Mouse (Mus musculus): Measurements from ENCODE around the gene Olfr1366. TPM values are rescaled to one million over a fixed set of nuclear protein-coding genes. Genes with fewer than 3 reads are reported as not detected.
"Not testable (repeated sequence)": the region's sequence is repeated elsewhere in the genome, so short reads cannot be mapped to it uniquely, and the experiment has no call there.

Gene Olfr1366
- polyA plus RNA-seq (2016; fragmentation: Nextera tagmentation; extraction: Ambion mirVana), result 0.19 and 0.40 TPM in 2 replicates

DNA sequence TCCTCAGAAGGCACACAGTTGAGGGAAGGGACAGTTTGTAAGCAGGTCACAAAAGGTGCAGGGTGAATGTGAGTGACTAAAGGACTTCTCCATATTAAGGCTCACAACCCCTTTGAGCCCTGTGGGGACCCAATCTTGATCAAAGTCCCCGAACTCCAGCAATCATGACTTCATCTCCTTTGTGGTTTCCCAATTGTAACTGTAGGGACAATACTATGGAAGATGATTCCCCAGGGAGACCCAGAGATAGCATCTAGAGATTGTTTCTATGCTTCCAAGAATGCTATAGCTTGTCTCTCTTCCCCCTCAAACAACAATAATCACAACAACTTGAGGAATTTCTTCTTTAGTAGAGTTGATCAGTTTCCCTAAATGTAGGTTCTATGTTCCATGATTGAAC lies at the start of gene Olfr1366:
Gene Olfr1366, minus strand, starts transcription at position 101 of the 400 bp plus-strand sequence.
- Histone ChIP-seq H3K27ac (no peak within 1 kb of the TSS), H3K9me3 (no peaks in the 10 kb centered on the region), H3K4me2 (replicated peaks) (no peak within 1 kb of the TSS), H3K9ac (no peak within 1 kb of the TSS), H3K4me3 (no peak within 1 kb of the TSS), H3K27me3 (no peaks in the 10 kb centered on the region), H3K4me1 (no peaks in the 10 kb centered on the region), H3K36me3 (no peaks in the 10 kb centered on the region)
- ATAC-seq (ENCODE audit: insufficient number of reproducible peaks, insufficient read depth, low FRiP score, low TSS enrichment), result no peak
- 83% methylated on average over 1 of the region's 1 CpGs for WGBS

DNA sequence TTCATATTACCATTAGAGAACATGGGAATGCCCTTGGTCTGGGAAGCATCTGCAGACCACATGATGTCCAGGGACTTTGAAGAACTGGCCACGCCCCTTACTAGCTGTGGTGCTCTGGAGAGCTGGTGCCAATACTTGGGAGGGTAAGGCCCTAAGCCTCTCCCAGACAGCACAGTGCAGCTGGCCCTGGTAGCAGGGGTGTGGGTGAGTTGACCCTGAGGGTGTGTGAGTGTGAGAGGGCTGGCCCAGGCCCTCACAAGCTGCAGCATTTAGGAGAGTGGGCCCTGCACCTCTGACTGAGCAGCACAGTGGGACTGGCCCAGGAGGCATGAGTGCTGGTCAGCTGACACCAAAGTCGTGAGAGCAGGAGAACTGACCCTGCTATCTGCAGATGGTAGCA lies 49.0 kb upstream of the Olfr1366 start:
- Histone ChIP-seq H3K27me3 (no peaks in the 10 kb centered on the region), H3K4me1 (no peaks in the 10 kb centered on the region), H3K9ac (no peak overlapping the region), H3K36me3 (no peaks in the 10 kb centered on the region), H3K4me3 (no peak overlapping the region), H3K4me2 (replicated peaks) (no peak overlapping the region), H3K27ac (no peak overlapping the region), H3K9me3 (no peaks in the 10 kb centered on the region)
- ATAC-seq (ENCODE audit: insufficient number of reproducible peaks, insufficient read depth, low FRiP score, low TSS enrichment), result peak; percentile 35; the same call in 1 of the 2 replicates
- 65% methylated on average over 2 of the region's 2 CpGs for WGBS

DNA sequence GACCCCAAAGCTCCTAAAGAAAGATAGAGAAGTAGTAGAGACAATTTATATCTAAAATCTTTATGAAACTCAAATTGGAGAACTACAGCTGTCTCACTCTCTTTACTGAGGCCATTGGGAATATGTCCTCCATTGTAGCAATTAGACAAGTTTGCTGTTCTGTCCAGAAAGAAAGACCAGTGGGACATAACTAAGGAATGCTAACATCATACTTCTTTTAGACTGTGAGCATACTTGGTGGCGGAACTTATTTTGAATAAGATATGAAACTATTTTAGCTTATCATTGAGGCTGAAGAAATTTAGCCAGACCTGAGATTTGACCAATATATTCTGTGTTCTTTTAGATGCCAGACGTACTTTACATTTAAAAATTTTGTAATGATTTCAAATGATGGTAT lies 39.1 kb upstream of the Olfr1366 start, which contains the start of gene Olfr1364:
Gene Olfr1364, minus strand, starts transcription at position 101 of the 400 bp plus-strand sequence.
- Histone ChIP-seq H3K4me1 (no peaks in the 10 kb centered on the region), H3K9me3 (no peaks in the 10 kb centered on the region), H3K27me3 (no peaks in the 10 kb centered on the region), H3K27ac (no peak within 1 kb of the TSS), H3K4me2 (replicated peaks) (no peak within 1 kb of the TSS), H3K4me3 (no peak within 1 kb of the TSS), H3K36me3 (no peaks in the 10 kb centered on the region), H3K9ac (no peak within 1 kb of the TSS)
- ATAC-seq (ENCODE audit: insufficient number of reproducible peaks, insufficient read depth, low FRiP score, low TSS enrichment), result no peak
- 91% methylated on average over 2 of the region's 2 CpGs for WGBS

DNA sequence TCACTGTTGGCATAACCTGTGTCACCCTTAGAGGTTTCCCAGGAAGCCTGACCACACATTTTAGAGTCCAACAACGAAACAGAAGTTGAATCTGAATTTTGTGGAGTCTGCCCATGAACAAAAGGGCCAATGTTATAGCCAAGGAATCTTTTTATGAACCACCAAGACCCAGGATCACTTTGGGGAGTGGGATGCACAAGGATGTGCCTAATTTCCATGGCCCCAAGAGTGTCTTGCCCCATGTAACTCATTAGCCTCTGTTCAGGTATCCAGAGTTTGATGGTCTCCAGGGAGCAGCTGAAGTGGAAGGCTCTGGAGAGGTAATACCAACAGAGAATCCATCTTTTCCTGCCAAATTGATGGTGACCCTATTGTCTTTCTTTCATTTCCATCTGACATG lies 17.2 kb upstream of the Olfr1366 start, which contains the start of gene Olfr1535:
Gene Olfr1535, minus strand, starts transcription at position 101 of the 400 bp plus-strand sequence.
- H3K27ac ChIP-seq, result no peak within 1 kb of the TSS
- 73% methylated on average over 1 of the region's 1 CpGs for WGBS
- no peaks in the 10 kb centered on the region for H3K9me3 ChIP-seq
- no peak within 1 kb of the TSS for H3K4me3 ChIP-seq
- H3K27me3 ChIP-seq, result no peaks in the 10 kb centered on the region
- H3K36me3 ChIP-seq, result no peaks in the 10 kb centered on the region
- H3K4me1 ChIP-seq, result no peaks in the 10 kb centered on the region
- no peak for ATAC-seq (ENCODE audit: insufficient number of reproducible peaks, insufficient read depth, low FRiP score, low TSS enrichment)
- H3K9ac ChIP-seq, result no peak within 1 kb of the TSS
- no peak within 1 kb of the TSS for H3K4me2 ChIP-seq (replicated peaks)

DNA sequence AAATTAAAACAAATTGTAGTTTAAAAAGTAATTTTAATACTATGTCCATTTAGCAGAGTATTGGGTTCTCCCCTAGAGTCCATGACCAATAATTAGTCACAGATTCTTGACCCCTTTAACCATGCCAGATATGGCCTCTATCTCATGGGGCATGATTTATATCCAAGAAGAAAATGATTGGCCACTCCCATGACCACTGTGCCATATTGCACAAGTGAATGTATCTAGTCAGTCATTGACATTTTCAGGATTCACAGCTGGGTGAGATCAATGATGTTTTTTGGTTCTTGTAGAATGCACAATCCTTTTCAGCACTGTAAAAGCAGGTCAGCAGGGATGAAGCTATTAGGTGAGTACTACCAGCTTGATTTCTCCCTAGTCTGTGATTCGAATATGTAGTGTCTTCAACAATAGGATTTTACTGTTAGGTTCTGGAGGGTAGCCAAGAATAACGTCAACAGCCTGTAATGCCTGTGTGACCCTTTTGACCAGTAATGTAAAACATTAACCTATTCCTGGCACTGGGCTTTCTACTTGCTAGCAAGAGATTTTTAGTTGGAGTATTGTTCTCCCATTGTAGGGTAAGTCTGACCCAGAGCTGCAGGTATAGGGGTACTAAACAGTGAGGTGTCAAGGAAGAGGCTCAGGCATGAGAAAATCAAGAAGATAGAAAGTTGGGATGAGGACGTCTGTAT lies 8.0 kb upstream of the Olfr1366 start:
- Histone ChIP-seq H3K27me3 (no peaks in the 10 kb centered on the region), H3K4me1 (no peaks in the 10 kb centered on the region), H3K4me3 (no peak overlapping the region), H3K4me2 (replicated peaks) (no peak overlapping the region), H3K9ac (no peak overlapping the region), H3K36me3 (no peaks in the 10 kb centered on the region), H3K9me3 (no peaks in the 10 kb centered on the region), H3K27ac (no peak overlapping the region)
- ATAC-seq (ENCODE audit: insufficient number of reproducible peaks, insufficient read depth, low FRiP score, low TSS enrichment), result no peak
- 56% methylated on average over 3 of the region's 3 CpGs for WGBS

DNA sequence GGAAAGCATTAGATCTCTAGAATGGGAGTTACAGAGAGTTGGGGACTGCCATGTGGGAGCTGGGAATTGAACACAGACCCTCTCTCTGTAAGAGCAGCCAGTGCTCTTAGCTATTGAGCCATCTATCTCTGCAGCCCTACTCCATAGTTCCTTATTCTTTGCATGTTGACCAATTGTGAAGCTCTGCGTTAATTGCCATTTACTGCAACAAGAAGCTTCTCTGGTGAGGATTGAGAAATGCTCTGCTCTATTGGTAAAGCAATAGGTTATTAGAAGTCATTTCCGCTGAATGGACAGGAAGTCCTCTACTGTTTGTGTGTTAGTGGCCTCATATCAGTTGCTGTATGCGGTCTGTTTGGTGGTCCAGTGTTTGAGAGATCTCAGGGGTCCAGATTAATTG lies 6.9 kb upstream of the Olfr1366 start:
- WGBS, result 89% methylated on average over 3 of the region's 3 CpGs
- no peak overlapping the region for H3K27ac ChIP-seq
- no peak overlapping the region for H3K4me3 ChIP-seq
- no peak for ATAC-seq (ENCODE audit: insufficient number of reproducible peaks, insufficient read depth, low FRiP score, low TSS enrichment)
- H3K9ac ChIP-seq, result no peak overlapping the region
- H3K4me1 ChIP-seq, result no peaks in the 10 kb centered on the region
- H3K27me3 ChIP-seq, result no peaks in the 10 kb centered on the region
- no peaks in the 10 kb centered on the region for H3K9me3 ChIP-seq
- no peaks in the 10 kb centered on the region for H3K36me3 ChIP-seq
- no peak overlapping the region for H3K4me2 ChIP-seq (replicated peaks)

DNA sequence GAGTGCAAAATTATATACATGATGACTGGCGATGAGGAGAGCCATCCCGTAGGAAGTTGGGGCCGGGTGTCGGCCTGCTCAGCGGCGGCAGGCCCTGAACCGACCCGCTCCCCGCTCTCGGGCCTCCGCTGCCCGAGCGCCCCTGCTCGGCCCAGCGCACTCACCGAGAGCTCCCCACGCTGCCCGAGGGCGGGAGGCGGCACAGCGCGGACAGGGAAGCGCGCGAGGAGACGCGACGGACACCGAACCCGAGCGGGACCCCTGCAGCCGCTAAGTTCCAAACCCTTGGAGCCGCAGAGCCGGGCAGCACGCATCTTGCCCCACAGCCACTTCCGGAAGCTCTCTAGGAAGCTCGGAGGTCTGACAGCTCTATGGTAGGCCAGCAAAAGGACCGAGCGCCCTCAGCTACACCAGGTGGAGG lies 11.8 kb downstream of the Olfr1366 start, which contains the start of gene Zkscan8:
Gene Zkscan8, minus strand, starts transcription at position 340 of the 421 bp plus-strand sequence.
- H3K27me3 ChIP-seq, result no peaks in the 10 kb centered on the region
- under 1% methylated on average over 39 of the region's 39 CpGs for WGBS
- ATAC-seq (ENCODE audit: insufficient number of reproducible peaks, insufficient read depth, low FRiP score, low TSS enrichment), result peak; percentile 96
- H3K27ac ChIP-seq, result peak within 1 kb of the TSS; percentile 96
- no peaks in the 10 kb centered on the region for H3K9me3 ChIP-seq
- peak within 1 kb of the TSS; percentile 94 for H3K9ac ChIP-seq
- peaks cover 6% of the 10 kb centered on the region; the same call in 1 of the 2 replicates for H3K4me1 ChIP-seq
- H3K4me2 ChIP-seq (replicated peaks), result peak within 1 kb of the TSS; percentile 54
- peak within 1 kb of the TSS; percentile 92 for H3K4me3 ChIP-seq
- peaks cover 11% of the 10 kb centered on the region for H3K36me3 ChIP-seq

DNA sequence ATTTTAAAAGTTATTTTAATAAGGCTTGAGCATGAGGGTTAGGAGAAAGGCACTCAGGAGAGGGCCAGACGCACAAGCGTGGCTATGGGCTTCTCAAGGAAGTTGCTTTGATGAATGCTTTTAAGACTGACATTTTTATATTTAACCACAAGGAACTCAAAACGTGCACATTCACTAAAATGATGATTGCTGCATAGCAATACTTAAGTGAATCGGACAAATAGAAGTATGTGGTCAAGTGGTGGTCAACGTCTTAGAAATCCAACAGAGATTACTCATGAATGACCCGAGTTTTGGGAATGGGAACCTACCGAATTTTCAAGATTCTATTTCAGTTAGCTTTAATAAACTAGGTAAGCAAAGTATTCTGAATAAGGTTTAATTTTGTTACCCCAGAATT lies 12.5 kb downstream of the Olfr1366 start:
- ATAC-seq (ENCODE audit: insufficient number of reproducible peaks, insufficient read depth, low FRiP score, low TSS enrichment), result no peak
- WGBS, result 49% methylated on average over 7 of the region's 7 CpGs

DNA sequence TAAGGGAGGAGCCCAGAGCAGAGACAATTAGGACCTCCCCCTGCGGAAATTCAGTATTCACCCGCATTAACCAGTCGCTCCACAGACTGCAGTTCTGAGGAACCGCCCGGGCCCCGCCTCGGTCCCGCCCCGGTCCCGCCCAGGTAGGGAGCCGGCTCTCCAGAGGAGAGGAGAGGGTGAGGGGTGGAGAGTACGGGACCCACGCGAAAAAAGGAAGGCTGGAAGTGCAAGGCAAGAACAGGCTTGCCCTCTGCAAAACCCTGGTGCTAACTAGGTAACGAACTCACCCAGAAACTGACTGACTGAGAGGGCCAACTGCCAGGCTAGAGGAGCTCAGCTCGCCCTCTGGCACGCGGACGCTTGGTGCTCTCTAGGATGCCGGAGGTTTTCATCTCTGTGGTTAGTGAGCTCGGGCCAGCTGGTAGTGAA lies 36.4 kb downstream of the Olfr1366 start:
- no peaks in the 10 kb centered on the region for H3K27me3 ChIP-seq
- peak overlapping the region; percentile 46; the same call in 1 of the 2 replicates for H3K9ac ChIP-seq
- H3K36me3 ChIP-seq, result no peaks in the 10 kb centered on the region
- peak overlapping the region; percentile 84 for H3K27ac ChIP-seq
- under 1% methylated on average over 21 of the region's 21 CpGs for WGBS
- H3K4me2 ChIP-seq (replicated peaks), result peak overlapping the region; percentile 51
- peak; percentile 100 for ATAC-seq (ENCODE audit: insufficient number of reproducible peaks, insufficient read depth, low FRiP score, low TSS enrichment)
- no peaks in the 10 kb centered on the region for H3K4me1 ChIP-seq
- H3K4me3 ChIP-seq, result peak overlapping the region; percentile 56
- no peaks in the 10 kb centered on the region for H3K9me3 ChIP-seq

More for the DNA sequence above, 12.5 kb downstream of the Olfr1366 start:
- Histone ChIP-seq H3K4me3 (peak overlapping the region; percentile 92), H3K27ac (no peak overlapping the region), H3K4me2 (replicated peaks) (peak overlapping the region; percentile 54), H3K36me3 (peaks cover 15% of the 10 kb centered on the region), H3K4me1 (peaks cover 6% of the 10 kb centered on the region; the same call in 1 of the 2 replicates), H3K9me3 (no peaks in the 10 kb centered on the region), H3K9ac (no peak overlapping the region), H3K27me3 (no peaks in the 10 kb centered on the region)

DNA sequence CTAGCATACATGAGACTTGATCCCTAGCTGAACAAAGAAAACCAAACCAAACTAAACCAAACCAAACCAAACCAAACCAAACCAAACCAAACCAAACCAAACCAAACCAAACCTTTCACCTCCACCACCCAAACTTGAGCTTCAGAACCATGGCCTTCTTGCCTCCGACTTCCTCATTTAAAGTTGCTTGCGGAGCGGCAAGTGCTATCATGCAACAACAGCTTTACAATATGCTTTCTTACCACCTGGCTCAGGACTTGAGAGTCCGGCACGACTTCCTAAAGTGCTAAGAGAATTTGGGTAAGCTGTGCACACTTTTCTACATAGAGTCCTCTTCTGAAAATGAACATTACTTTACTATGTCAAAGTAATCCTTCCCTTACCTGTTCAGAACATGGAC lies 40.3 kb downstream of the Olfr1366 start:
- H3K9me3 ChIP-seq, result no peaks in the 10 kb centered on the region
- ATAC-seq (ENCODE audit: insufficient number of reproducible peaks, insufficient read depth, low FRiP score, low TSS enrichment), result no peak
- H3K4me1 ChIP-seq, result no peaks in the 10 kb centered on the region
- H3K9ac ChIP-seq, result no peak overlapping the region
- no peak overlapping the region for H3K27ac ChIP-seq
- no peak overlapping the region for H3K4me2 ChIP-seq (replicated peaks)
- no peaks in the 10 kb centered on the region for H3K36me3 ChIP-seq
- no peak overlapping the region for H3K4me3 ChIP-seq
- WGBS, result 84% methylated on average over 5 of the region's 5 CpGs
- H3K27me3 ChIP-seq, result no peaks in the 10 kb centered on the region

DNA sequence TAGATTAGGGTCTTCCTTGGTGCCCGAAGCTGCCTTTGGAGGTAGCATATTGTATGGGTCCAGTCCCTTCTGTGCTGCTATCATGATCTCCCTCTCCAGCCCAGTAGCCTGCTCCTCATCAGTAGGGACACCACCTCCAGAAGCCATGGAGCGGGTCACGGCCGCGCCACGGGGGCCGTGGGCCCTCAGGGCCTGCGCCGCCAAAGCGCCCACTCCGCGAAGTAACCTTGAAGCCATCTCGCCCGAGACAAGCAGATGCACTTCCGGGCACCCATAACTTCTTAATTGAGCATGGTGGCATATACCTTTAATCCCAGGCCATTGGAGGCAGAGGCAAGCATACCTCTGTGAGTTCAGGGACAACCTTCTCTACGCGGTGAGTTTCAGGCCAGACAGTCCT lies 41.4 kb downstream of the Olfr1366 start, which contains the start of gene Gm11273:
Gene Gm11273, minus strand, starts transcription at position 237 of the 400 bp plus-strand sequence.
- H3K4me1 ChIP-seq; H3K27me3 ChIP-seq; H3K9ac ChIP-seq; H3K9me3 ChIP-seq; H3K4me3 ChIP-seq; H3K27ac ChIP-seq; H3K36me3 ChIP-seq; H3K4me2 ChIP-seq (replicated peaks); ATAC-seq (ENCODE audit: insufficient number of reproducible peaks, insufficient read depth, low FRiP score, low TSS enrichment): not testable (repeated sequence)
- 92% methylated on average over 17 of the region's 17 CpGs for WGBS

DNA sequence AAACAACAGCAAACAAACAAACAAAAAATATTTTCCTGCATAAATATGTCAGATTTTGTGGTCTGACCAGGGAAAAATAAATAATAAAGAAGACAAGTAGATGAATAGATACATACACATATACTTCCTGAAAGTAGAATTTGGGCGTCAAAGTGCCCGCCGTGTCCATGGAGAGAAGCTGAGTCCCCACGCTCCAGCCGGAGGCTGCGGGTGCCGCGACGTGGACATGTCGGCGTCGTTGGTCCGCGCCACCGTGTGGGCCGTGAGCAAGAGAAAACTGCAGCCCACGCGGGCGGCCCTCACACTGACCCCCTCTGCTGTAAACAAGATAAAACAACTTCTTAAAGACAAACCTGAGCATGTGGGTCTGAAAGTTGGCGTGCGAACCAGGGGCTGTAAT lies 47.5 kb downstream of the Olfr1366 start, which contains the start of gene AK157302:
Gene AK157302, plus strand, starts transcription at position 144 of the 400 bp plus-strand sequence.
- no peak for ATAC-seq (ENCODE audit: insufficient number of reproducible peaks, insufficient read depth, low FRiP score, low TSS enrichment)
- Histone ChIP-seq H3K9me3 (no peaks in the 10 kb centered on the region), H3K27me3 (no peaks in the 10 kb centered on the region), H3K27ac (no peak within 1 kb of the TSS), H3K4me1 (no peaks in the 10 kb centered on the region), H3K4me2 (replicated peaks) (no peak within 1 kb of the TSS), H3K4me3 (no peak within 1 kb of the TSS), H3K9ac (no peak within 1 kb of the TSS), H3K36me3 (no peaks in the 10 kb centered on the region)
- 94% methylated on average over 21 of the region's 21 CpGs for WGBS

Data from embryonic facial prominence, embryonic 12.5 days (tissue).